Mouse (Mus musculus): ENCODE data around the gene Ino80e.

GRCm38 (mm10) chr7:126822741-126823140 is 39.4 kb downstream of the Ino80e start:
- no peak for TF ChIP-seq EP300 (IDR thresholded peaks at IDR 0.05; ENCODE audit: insufficient read depth, low read depth, low read length)
- no peak for TF ChIP-seq POLR2A (IDR thresholded peaks at IDR 0.05; ENCODE audit: insufficient read depth, low read length)

Measured in ES-Bruce4 (cell line).